Comparison of ENCODE assay signal across 8 mouse cellular contexts in the genomic region with DNA sequence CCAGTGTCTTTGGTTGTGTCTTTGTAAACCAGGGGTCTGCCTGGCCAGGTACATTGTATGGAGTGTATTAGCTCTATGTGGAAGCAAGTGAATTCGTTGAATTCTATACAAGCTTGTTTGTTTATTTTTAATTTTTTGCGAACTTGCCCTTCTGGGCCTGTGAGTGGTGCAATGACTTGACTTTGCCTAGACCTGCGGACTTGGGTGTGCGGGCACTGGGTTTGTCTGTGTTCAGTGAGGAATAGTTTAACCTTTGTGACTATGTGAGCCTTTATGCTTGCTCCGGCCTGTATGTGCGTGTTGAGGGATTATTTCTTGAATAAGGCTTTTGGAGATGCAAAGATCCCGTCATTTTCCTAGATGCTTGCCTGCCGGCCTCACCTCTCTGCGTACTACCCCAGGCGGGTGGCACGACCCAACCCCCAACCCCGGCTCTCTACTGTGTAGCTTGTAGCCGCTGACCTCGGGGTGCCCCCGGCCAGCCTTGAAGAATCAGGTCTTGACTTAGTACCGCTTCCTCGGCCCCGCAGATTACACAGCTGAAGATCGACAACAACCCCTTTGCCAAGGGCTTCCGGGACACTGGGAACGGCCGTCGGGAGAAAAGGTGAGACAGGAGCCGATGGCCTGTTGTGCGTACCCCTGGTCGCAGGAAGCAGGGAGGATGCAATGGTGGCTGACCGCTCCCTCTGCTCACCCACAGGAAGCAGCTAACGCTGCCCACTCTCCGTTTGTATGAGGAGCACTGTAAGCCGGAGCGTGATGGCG. TPM values are rescaled to one million over a fixed set of nuclear protein-coding genes. Genes with fewer than 3 reads are reported as not detected.
A peak's percentile ranks its signal among the peaks of the same experiment; 100 is the strongest.
DNase-seq lines count a peak whose midpoint lies in the region; ATAC-seq and TF ChIP-seq lines count a peak whose summit lies in the region.

No protein-coding gene starts in this region.

- no peaks in the 10 kb centered on the region for H3K36me3 ChIP-seq in heart, embryonic 12.5 days
- peaks cover 73% of the 10 kb centered on the region for H3K36me3 ChIP-seq in embryonic facial prominence, embryonic 10.5 days (replicated peaks)
- peaks cover 11% of the 10 kb centered on the region; the same call in 1 of the 2 replicates for H3K36me3 ChIP-seq in intestine, postnatal 0 days (ENCODE audit: control insufficient read depth, insufficient read depth)

- WGBS in heart, embryonic 12.5 days: 10% methylated on average over 32 of the region's 32 CpGs
- 2% methylated on average over 32 of the region's 32 CpGs for WGBS in embryonic facial prominence, embryonic 10.5 days
- 27% methylated on average over 32 of the region's 32 CpGs for WGBS in intestine, postnatal 0 days

- no peak for TF ChIP-seq CTCF in intestine, postnatal 0 days (IDR thresholded peaks at IDR 0.05; ENCODE audit: low read depth)

- H3K9ac ChIP-seq in heart, embryonic 12.5 days: peak overlapping the region; percentile 73
- H3K9ac ChIP-seq in intestine, postnatal 0 days (ENCODE audit: low read depth, low read length): 0 out of 2 replicates have a peak overlapping the region, but pooled peaks have one; percentile 7

- no peak overlapping the region for H3K27ac ChIP-seq in heart, embryonic 12.5 days (ENCODE audit: poor library complexity, severe bottlenecking)
- H3K27ac ChIP-seq in embryonic facial prominence, embryonic 10.5 days (replicated peaks): peak overlapping the region; percentile 93
- H3K27ac ChIP-seq in intestine, postnatal 0 days (ENCODE audit: low read depth, low read length): peak overlapping the region; percentile 21; the same call in 1 of the 2 replicates

- peak overlapping the region; percentile 74 for H3K4me3 ChIP-seq in heart, embryonic 12.5 days
- H3K4me3 ChIP-seq in embryonic facial prominence, embryonic 10.5 days: peak overlapping the region; percentile 70
- peak overlapping the region; percentile 60 for H3K4me3 ChIP-seq in intestine, postnatal 0 days (ENCODE audit: low read depth, low read length)

- peaks cover 82% of the 10 kb centered on the region for H3K27me3 ChIP-seq in heart, embryonic 12.5 days (replicated peaks)
- H3K27me3 ChIP-seq in embryonic facial prominence, embryonic 10.5 days (replicated peaks; ENCODE audit: low read depth, poor library complexity, severe bottlenecking): peaks cover 98% of the 10 kb centered on the region
- peaks cover 94% of the 10 kb centered on the region for H3K27me3 ChIP-seq in intestine, postnatal 0 days (replicated peaks; ENCODE audit: control insufficient read depth, insufficient read depth, low read length)

- DNase-seq in heart, postnatal 4 days: no peak
- DNase-seq in embryonic facial prominence, embryonic 10.5 days (ENCODE audit: low spot score): peak; percentile 66
- DNase-seq in neural tube, embryonic 10.5 days (ENCODE audit: extremely low spot score, low spot score): peak; percentile 70
- no peak for DNase-seq in right cerebral cortex, postnatal 36 days (ENCODE audit: low spot score in 2 of 2)
- DNase-seq in spleen, postnatal 10 days (ENCODE audit: low spot score in 2 of 2): no peak
- DNase-seq in thymus, adult 18-20 months: no peak

- peaks cover 47% of the 10 kb centered on the region for H3K4me1 ChIP-seq in heart, embryonic 12.5 days (replicated peaks)
- peaks cover 69% of the 10 kb centered on the region for H3K4me1 ChIP-seq in embryonic facial prominence, embryonic 10.5 days
- 0 out of 2 replicates have a peak, but pooled peaks cover 6% of the 10 kb centered on the region for H3K4me1 ChIP-seq in intestine, postnatal 0 days (replicated peaks; ENCODE audit: control insufficient read depth, insufficient read depth, low read length)

- peak overlapping the region; percentile 92 for H3K4me2 ChIP-seq in heart, embryonic 12.5 days
- peak overlapping the region; percentile 90 for H3K4me2 ChIP-seq in intestine, postnatal 0 days (replicated peaks; ENCODE audit: low read depth)

- ATAC-seq in heart, embryonic 12.5 days (ENCODE audit: insufficient number of reproducible peaks, low FRiP score): no peak
- no peak for ATAC-seq in intestine, postnatal 0 days

- H3K9me3 ChIP-seq in heart, embryonic 12.5 days (replicated peaks): no peaks in the 10 kb centered on the region
- H3K9me3 ChIP-seq in embryonic facial prominence, embryonic 10.5 days: no peaks in the 10 kb centered on the region
- no peaks in the 10 kb centered on the region for H3K9me3 ChIP-seq in intestine, postnatal 0 days (ENCODE audit: control insufficient read depth)

RNA-seq across cellular contexts. Expression of gene Tbx2, which starts 4.4 kb away (rescaled TPM):
- 3.2 TPM in 2 replicates for polyA plus RNA-seq in heart, embryonic 12.5 days (2016; fragmentation: Nextera tagmentation; extraction: Ambion mirVana)
- 10 to 100 TPM; 11.3 to 11.5 TPM for total RNA-seq in heart, postnatal 4 days (2021)
- 9.9 and 10.9 TPM in 2 replicates for polyA plus RNA-seq in embryonic facial prominence, embryonic 10.5 days (2016; fragmentation: Nextera tagmentation; extraction: Ambion mirVana)
- 3.0 and 3.3 TPM in 2 replicates for polyA plus RNA-seq in intestine, postnatal 0 days (2015; fragmentation: Nextera tagmentation; extraction: Ambion mirVana)

RNA-seq across cellular contexts. Expression of gene Gm11444, which starts 13.4 kb away (rescaled TPM):
- not detected in 2 replicates for polyA plus RNA-seq in heart, embryonic 12.5 days (2016; fragmentation: Nextera tagmentation; extraction: Ambion mirVana)
- not detected for total RNA-seq in heart, postnatal 4 days (2021)
- polyA plus RNA-seq in embryonic facial prominence, embryonic 10.5 days (2016; fragmentation: Nextera tagmentation; extraction: Ambion mirVana): not detected in 2 replicates
- polyA plus RNA-seq in intestine, postnatal 0 days (2015; fragmentation: Nextera tagmentation; extraction: Ambion mirVana): not detected in 2 replicates

RNA-seq across cellular contexts. Expression of gene Tbx4, which starts 49.5 kb away (rescaled TPM):
- polyA plus RNA-seq in heart, embryonic 12.5 days (2016; fragmentation: Nextera tagmentation; extraction: Ambion mirVana): 0.49 and 0.94 TPM in 2 replicates
- total RNA-seq in heart, postnatal 4 days (2021): under 1 TPM in 1 of 2 experiments, not detected in 1; 0.09 TPM
- polyA plus RNA-seq in embryonic facial prominence, embryonic 10.5 days (2016; fragmentation: Nextera tagmentation; extraction: Ambion mirVana): 1.0 and 1.4 TPM in 2 replicates
- polyA plus RNA-seq in intestine, postnatal 0 days (2015; fragmentation: Nextera tagmentation; extraction: Ambion mirVana): not detected in 2 replicates

Comparison
In these comparisons a context has a peak if more than half of its experiments do, and no peak if none do; other contexts are left out.
1. DNase-seq: peak in embryonic facial prominence, embryonic 10.5 days (single experiment) and neural tube, embryonic 10.5 days (single experiment); none in heart, postnatal 4 days (single experiment), right cerebral cortex, postnatal 36 days (0 of 2), spleen, postnatal 10 days (0 of 2) and thymus, adult 18-20 months (0 of 2).
2. Peak in every context shown above with its lines, with median percentiles within 50 percentile points of each other: H3K4me3 ChIP-seq.